11 mouse cellular contexts compared by ENCODE assay signal in genomic region chr3:52857076-52857475, GRCm38 (mm10).
"Had no signal": no experiment of that assay in that cellular context is flagged by ENCODE, and none has a peak within 500 bp of the region (broad histone marks: within the 10 kb centered on the region; RNA-seq: fewer than 3 reads in every experiment).

No protein-coding gene starts in this region.

- ATAC-seq: midbrain, embryonic 15.5 days had no signal

- DNase-seq: kidney, postnatal 25 days; layer of hippocampus, postnatal 36 days; left cerebral cortex, postnatal 4 days; lung, adult 18-20 months; lung, postnatal 36 days; retina, postnatal 1 day; right cerebral cortex, postnatal 4 days; spleen, adult 18-20 months; thymus, adult 18-20 months; thymus, postnatal 25 days had no signal
